Mouse (Mus musculus) heart, adult 2 months (tissue): ENCODE data around the gene Akap2.

ENCODE experiments used
- CTCF ChIP-seq: fragments of 200-600 bp; IDR thresholded peaks from 2 replicates; pipeline ENCODE4 v1.8.1; 2022; ENCODE audit warnings: antibody characterized with exemption, mild to moderate bottlenecking, moderate library complexity
- EP300 ChIP-seq: fragments of 200-500 bp; IDR thresholded peaks from 2 replicates; pipeline ENCODE4 v1.6.1; 2011; ENCODE audit warnings: low read depth, low read length, control low read depth; ENCODE audit not compliant: insufficient read depth
- POLR2A ChIP-seq: fragments of 200-500 bp; IDR thresholded peaks from 2 replicates; pipeline ENCODE4 v1.6.1; 2011; ENCODE audit warnings: mild to moderate bottlenecking, low read depth, low read length, control low read depth; ENCODE audit not compliant: insufficient read depth

GRCm38 (mm10) chr4:57942892-57943291, 225.4 kb downstream of the Akap2 start:
- TF ChIP-seq CTCF, result no peak
- TF ChIP-seq EP300, result no peak
- TF ChIP-seq POLR2A, result no peak
